In the genomic region with DNA sequence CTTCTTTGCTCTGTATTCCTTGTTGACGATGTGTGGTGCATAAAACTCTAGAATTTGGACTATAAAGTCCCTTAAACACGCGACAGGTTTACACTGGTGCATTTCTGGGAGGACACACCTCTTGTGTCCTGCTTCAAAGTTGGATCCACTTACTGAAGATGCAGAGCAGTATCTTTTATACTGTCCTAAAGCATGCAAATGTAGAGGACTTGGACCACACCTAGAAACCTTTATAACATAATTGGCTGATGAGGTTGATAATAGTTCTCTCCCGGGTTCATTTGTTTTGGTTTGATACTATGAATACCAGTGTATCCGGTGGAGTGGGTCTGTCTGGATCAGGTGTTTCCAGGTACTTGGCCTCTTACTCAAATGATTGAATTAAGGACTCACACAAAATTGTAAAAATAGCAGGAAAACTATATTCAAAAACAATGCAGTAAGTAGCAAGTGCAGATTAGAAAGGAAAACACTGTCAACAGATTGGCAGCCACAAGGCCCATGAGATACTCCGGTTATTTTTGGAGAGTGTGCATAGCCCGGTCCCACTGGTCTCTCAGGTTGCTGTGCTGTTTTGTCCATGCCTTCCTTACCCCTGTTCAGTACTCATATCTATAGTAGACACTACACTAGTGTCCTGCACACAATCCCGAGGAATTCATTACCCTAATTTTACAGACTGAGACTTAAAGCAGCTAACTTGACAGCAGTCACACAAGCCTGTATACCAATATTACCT, we compare ENCODE assay signal across 8 mouse cellular contexts. TPM values are rescaled to one million over a fixed set of nuclear protein-coding genes. Genes with fewer than 3 reads are reported as not detected.
A peak's percentile ranks its signal among the peaks of the same experiment; 100 is the strongest.
DNase-seq lines count a peak whose midpoint lies in the region; ATAC-seq lines count a peak whose summit lies in the region.

No protein-coding gene starts in this region.

- peak overlapping the region; percentile 97 for H3K9ac ChIP-seq in heart, embryonic 14.5 days (ENCODE audit: low read length)
- H3K9ac ChIP-seq in midbrain, embryonic 11.5 days (ENCODE audit: low read length): peak overlapping the region; percentile 93

- H3K4me2 ChIP-seq in heart, embryonic 14.5 days (ENCODE audit: low read length): peak overlapping the region; percentile 84
- H3K4me2 ChIP-seq in midbrain, embryonic 11.5 days: peak overlapping the region; percentile 89

- 19% methylated on average over 8 of the region's 8 CpGs for whole genome bisulfite sequencing in heart, embryonic 14.5 days
- 52% methylated on average over 8 of the region's 8 CpGs for WGBS in hindbrain, embryonic 10.5 days
- WGBS in midbrain, embryonic 11.5 days: 52% methylated on average over 8 of the region's 8 CpGs

- peaks cover 6% of the 10 kb centered on the region; the same call in 1 of the 2 replicates for H3K9me3 ChIP-seq in heart, embryonic 14.5 days (ENCODE audit: control insufficient read depth, low read length)
- H3K9me3 ChIP-seq in hindbrain, embryonic 10.5 days: peaks cover 8% of the 10 kb centered on the region; the same call in 1 of the 2 replicates
- no peaks in the 10 kb centered on the region for H3K9me3 ChIP-seq in midbrain, embryonic 11.5 days (ENCODE audit: control insufficient read depth, low read length)

- H3K4me1 ChIP-seq in heart, embryonic 14.5 days (ENCODE audit: control insufficient read depth in 2 of 2, insufficient read depth in 2 of 2, low read length in 2 of 2): peaks cover 0 to 25% of the 10 kb centered on the region in 2 experiments; a peak in 3 of 4 replicates
- H3K4me1 ChIP-seq in hindbrain, embryonic 10.5 days (replicated peaks): peaks cover 19% of the 10 kb centered on the region
- peaks cover 11% of the 10 kb centered on the region for H3K4me1 ChIP-seq in midbrain, embryonic 11.5 days (ENCODE audit: control insufficient read depth, insufficient read depth, low read length)

- peak overlapping the region; percentile 73 to 100 for H3K4me3 ChIP-seq in heart, embryonic 14.5 days (ENCODE audit: control insufficient read depth in 1 of 2, insufficient read depth in 1 of 2, low read depth in 1 of 2, low read length in 2 of 2)
- peak overlapping the region; percentile 100 for H3K4me3 ChIP-seq in hindbrain, embryonic 10.5 days
- peak overlapping the region; percentile 99 for H3K4me3 ChIP-seq in midbrain, embryonic 11.5 days (ENCODE audit: low read depth, low read length)

- H3K36me3 ChIP-seq in heart, embryonic 14.5 days (ENCODE audit: control insufficient read depth, insufficient read depth, low read length): no peaks in the 10 kb centered on the region
- H3K36me3 ChIP-seq in hindbrain, embryonic 10.5 days: no peaks in the 10 kb centered on the region
- no peaks in the 10 kb centered on the region for H3K36me3 ChIP-seq in midbrain, embryonic 11.5 days (ENCODE audit: control insufficient read depth, insufficient read depth, low read length)

- H3K27me3 ChIP-seq in heart, embryonic 14.5 days (ENCODE audit: control insufficient read depth, insufficient read depth, low read length): no peaks in the 10 kb centered on the region
- no peaks in the 10 kb centered on the region for H3K27me3 ChIP-seq in hindbrain, embryonic 10.5 days (ENCODE audit: insufficient read depth, poor library complexity, severe bottlenecking)
- no peaks in the 10 kb centered on the region for H3K27me3 ChIP-seq in midbrain, embryonic 11.5 days (ENCODE audit: control insufficient read depth, insufficient read depth, low read length)

- intact Hi-C loops in heart, postnatal 25 days (cut with DNase I): no loop called here

- H3K27ac ChIP-seq in heart, embryonic 14.5 days (replicated peaks in 1 of 2; ENCODE audit: control insufficient read depth in 1 of 2, insufficient read depth in 1 of 2, low read depth in 2 of 2, low read length in 2 of 2): peak overlapping the region; percentile 88 to 98
- peak overlapping the region; percentile 95 for H3K27ac ChIP-seq in hindbrain, embryonic 10.5 days
- no peak overlapping the region for H3K27ac ChIP-seq in midbrain, embryonic 11.5 days (ENCODE audit: low read depth, low read length)

- ATAC-seq in heart, embryonic 14.5 days (ENCODE audit: insufficient number of reproducible peaks, insufficient read depth, low FRiP score, low read depth): no peak
- ATAC-seq in midbrain, embryonic 11.5 days (ENCODE audit: low FRiP score): no peak
- ATAC-seq in frontal cortex, adult (ENCODE audit: low TSS enrichment): no peak
- ATAC-seq in cerebellum, adult (ENCODE audit: insufficient number of reproducible peaks, low FRiP score, low TSS enrichment): no peak

- no peak for DNase-seq in heart, postnatal 25 days (ENCODE audit: low spot score)
- peak; percentile 55 for DNase-seq in ZHBTc4 (ENCODE audit: low read depth, low spot score)
- DNase-seq in hindbrain, embryonic 10.5 days (ENCODE audit: low spot score): no peak
- DNase-seq in midbrain, embryonic 11.5 days (ENCODE audit: low spot score, missing footprints): no peak
- DNase-seq in T-cell, adult 2 months (ENCODE audit: low spot score): no peak

RNA-seq across cellular contexts. Expression of a gene that starts 1.4 kb away (rescaled TPM):
- polyA plus RNA-seq in heart, embryonic 14.5 days (2014; fragmentation: Nextera tagmentation; extraction: Ambion mirVana): 8.4 and 10.9 TPM in 2 replicates
- total RNA-seq in heart, postnatal 25 days (2021): 10 to 100 TPM; 11.5 to 12.6 TPM
- 8.6 and 11.6 TPM in 2 replicates for polyA plus RNA-seq in hindbrain, embryonic 10.5 days (2016; fragmentation: Nextera tagmentation; extraction: Ambion mirVana)
- polyA plus RNA-seq in midbrain, embryonic 11.5 days (2014; fragmentation: Nextera tagmentation; extraction: Ambion mirVana): 11.6 and 14.6 TPM in 2 replicates

RNA-seq across cellular contexts. Expression of a gene that starts 13.6 kb away (rescaled TPM):
- polyA plus RNA-seq in heart, embryonic 14.5 days (2014; fragmentation: Nextera tagmentation; extraction: Ambion mirVana): not detected in 2 replicates
- under 1 TPM; 0.20 to 0.39 TPM for total RNA-seq in heart, postnatal 25 days (2021)
- 0.10 and 0.41 TPM in 2 replicates for polyA plus RNA-seq in hindbrain, embryonic 10.5 days (2016; fragmentation: Nextera tagmentation; extraction: Ambion mirVana)
- 0.27 and 0.37 TPM in 2 replicates for polyA plus RNA-seq in midbrain, embryonic 11.5 days (2014; fragmentation: Nextera tagmentation; extraction: Ambion mirVana)

RNA-seq across cellular contexts. Expression of a gene that starts 44.2 kb away (rescaled TPM):
- 0.73 and 1.5 TPM in 2 replicates for polyA plus RNA-seq in heart, embryonic 14.5 days (2014; fragmentation: Nextera tagmentation; extraction: Ambion mirVana)
- 1 to 10 TPM; 2.6 to 3.1 TPM for total RNA-seq in heart, postnatal 25 days (2021)
- 0.80 and 0.85 TPM in 2 replicates for polyA plus RNA-seq in hindbrain, embryonic 10.5 days (2016; fragmentation: Nextera tagmentation; extraction: Ambion mirVana)
- 0.16 and 0.36 TPM in 2 replicates for polyA plus RNA-seq in midbrain, embryonic 11.5 days (2014; fragmentation: Nextera tagmentation; extraction: Ambion mirVana)

RNA-seq across cellular contexts. Expression of a gene that starts 51.0 kb away (rescaled TPM):
- 5.5 and 6.1 TPM in 2 replicates for polyA plus RNA-seq in heart, embryonic 14.5 days (2014; fragmentation: Nextera tagmentation; extraction: Ambion mirVana)
- 1 to 10 TPM; 6.4 to 8.8 TPM for total RNA-seq in heart, postnatal 25 days (2021)
- polyA plus RNA-seq in hindbrain, embryonic 10.5 days (2016; fragmentation: Nextera tagmentation; extraction: Ambion mirVana): 6.3 and 7.8 TPM in 2 replicates
- 5.6 and 5.9 TPM in 2 replicates for polyA plus RNA-seq in midbrain, embryonic 11.5 days (2014; fragmentation: Nextera tagmentation; extraction: Ambion mirVana)

RNA-seq across cellular contexts. Expression of a gene that starts 53.2 kb away (rescaled TPM):
- 49.4 and 52.9 TPM in 2 replicates for polyA plus RNA-seq in heart, embryonic 14.5 days (2014; fragmentation: Nextera tagmentation; extraction: Ambion mirVana)
- total RNA-seq in heart, postnatal 25 days (2021): 100 to 1,000 TPM; 101 to 106 TPM
- polyA plus RNA-seq in hindbrain, embryonic 10.5 days (2016; fragmentation: Nextera tagmentation; extraction: Ambion mirVana): 35.3 and 42.1 TPM in 2 replicates
- 45.8 and 54.3 TPM in 2 replicates for polyA plus RNA-seq in midbrain, embryonic 11.5 days (2014; fragmentation: Nextera tagmentation; extraction: Ambion mirVana)
